Mouse (Mus musculus) testis, adult 2 months (tissue): ENCODE measurements around the gene March5.

ENCODE experiments used
- CTCF ChIP-seq: fragments of 200-500 bp; IDR thresholded peaks from 2 replicates; pipeline ENCODE4 v1.5.1; 2012; ENCODE audit warnings: low read depth, mild to moderate bottlenecking, inconsistent platforms, low read length, moderate library complexity; ENCODE audit not compliant: control insufficient read depth, insufficient read depth, insufficient replicate concordance
- POLR2A ChIP-seq: fragments of 200-500 bp; IDR thresholded peaks from 2 replicates; pipeline ENCODE4 v1.6.1; 2012; ENCODE audit warnings: low read depth, mild to moderate bottlenecking, inconsistent platforms, low read length, moderate library complexity; ENCODE audit not compliant: control insufficient read depth

DNA sequence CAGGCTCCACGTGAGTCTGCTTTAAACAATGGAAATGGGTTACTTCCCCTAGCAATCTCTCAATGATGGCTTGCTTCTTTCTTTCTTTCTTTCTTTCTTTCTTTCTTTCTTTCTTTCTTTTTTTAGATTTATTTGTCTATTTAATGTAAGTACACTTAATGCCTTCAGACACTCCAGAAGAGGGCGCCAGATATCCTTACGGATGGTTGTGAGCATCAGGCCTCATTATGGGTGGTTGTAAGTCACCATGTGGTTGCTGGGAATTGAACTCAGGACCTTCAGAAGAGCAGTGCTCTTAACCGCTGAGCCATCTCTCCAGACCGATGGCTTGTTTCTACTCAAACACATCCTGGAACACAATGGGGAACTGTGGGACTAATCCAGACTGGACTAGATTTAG, 33.9 kb downstream of the March5 start:
- TF ChIP-seq POLR2A (no peak), CTCF (no peak)
